Mouse (Mus musculus): ENCODE data around the gene Olfr827. TPM values are rescaled to one million over a fixed set of nuclear protein-coding genes. Genes with fewer than 3 reads are reported as not detected.

Olfr827 gene
- not detected for total RNA-seq (2021)
- long read RNA-seq, experiment 1, result 0 reads
- long read RNA-seq, experiment 2, result 0 reads

GRCm38 (mm10) chr10:130214303-130214702, at the start of gene Olfr827:
Olfr827 (minus strand) TSS chr10:130214403.
- DNase-seq, result no peak

GRCm38 (mm10) chr10:130263203-130263602, 49.0 kb upstream of the Olfr827 start:
- DNase-seq, result no peak

DNA sequence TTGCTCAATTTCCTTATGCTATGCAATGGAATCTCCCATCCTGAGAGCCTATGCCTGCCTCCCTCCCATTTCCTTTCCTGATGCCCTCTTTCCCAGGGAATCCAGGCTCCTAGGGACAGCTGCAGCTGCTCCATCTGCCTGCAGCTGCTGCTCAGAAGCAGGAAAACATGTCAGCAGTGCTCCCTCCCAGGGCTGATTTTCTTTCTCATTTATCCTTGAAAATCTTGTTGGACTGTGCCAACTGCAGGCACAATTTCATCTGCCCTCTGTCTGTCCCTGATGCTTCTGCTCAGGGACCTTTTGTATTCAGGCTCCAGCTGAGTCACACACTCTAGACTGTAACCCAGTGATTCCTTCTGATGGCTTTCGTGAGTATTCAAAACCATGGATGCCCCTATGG, 45.3 kb upstream of the Olfr827 start:
- DNase-seq, result peak; percentile 24 to 26

DNA sequence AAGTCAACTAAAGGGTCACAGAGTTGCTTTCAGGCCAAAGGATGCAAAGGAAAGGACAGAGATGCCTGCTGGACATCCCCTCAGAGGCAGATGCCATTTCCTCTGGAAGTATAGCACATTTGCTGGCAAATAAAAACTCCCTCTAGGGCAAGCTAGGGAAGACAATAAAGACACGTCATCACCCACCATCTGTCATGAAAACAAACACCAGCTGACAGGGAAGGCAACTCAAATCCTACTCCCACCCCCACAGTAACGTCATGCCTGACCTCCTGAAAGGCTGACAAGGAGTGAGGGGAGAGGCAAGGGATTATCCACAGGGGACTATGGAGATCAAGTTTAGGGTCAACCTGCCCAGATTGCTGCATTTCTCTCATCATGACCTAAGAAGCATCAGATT, 30.1 kb upstream of the Olfr827 start:
- DNase-seq, result no peak

DNA sequence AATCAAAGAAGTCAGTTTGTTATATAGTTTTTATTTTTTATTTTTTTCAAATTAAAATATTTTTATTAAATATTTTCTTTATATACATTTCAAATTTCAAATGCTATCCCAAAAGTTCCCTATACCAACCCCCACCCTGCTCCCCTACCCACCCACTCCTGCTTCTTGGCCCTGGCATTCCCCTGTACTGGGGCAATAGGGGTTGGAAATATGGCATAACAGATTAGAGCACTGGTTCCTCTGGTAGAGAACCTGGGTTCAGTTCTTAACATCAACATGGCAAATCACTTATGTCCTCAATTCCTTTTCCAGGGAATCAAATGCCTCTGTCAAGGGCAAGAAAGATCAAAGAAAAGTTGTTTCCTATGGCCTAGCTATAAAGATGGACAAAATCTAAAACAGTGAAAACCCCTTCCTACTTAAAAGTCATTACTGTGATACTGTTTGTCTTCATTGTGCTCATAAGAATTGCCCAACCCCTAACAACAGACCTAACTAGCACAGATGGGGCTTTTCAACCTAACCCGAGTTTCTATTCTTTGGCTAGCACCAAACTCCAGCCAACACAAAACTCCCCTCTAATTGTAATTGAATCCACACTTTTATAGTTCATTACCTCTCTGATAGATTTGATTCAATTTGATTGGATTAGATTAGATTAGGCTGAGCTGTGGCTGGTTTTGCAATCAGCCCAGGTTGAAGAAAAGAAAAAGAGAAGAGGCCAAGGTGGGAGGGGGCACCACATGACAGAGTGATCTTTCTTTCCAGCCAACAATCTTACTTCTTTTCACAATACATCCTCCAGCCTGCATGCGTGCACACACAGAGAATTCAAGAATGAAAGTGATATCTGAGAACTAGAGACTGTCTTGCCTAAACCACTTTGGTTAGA, 24.4 kb upstream of the Olfr827 start:
- DNase-seq, result no peak

GRCm38 (mm10) chr10:130234576-130234975, 20.4 kb upstream of the Olfr827 start:
- no peak for DNase-seq

- DNase-seq, result no peak
These were observed 17.9 kb upstream of the Olfr827 start for GRCm38 (mm10) chr10:130232117-130232516.

DNA sequence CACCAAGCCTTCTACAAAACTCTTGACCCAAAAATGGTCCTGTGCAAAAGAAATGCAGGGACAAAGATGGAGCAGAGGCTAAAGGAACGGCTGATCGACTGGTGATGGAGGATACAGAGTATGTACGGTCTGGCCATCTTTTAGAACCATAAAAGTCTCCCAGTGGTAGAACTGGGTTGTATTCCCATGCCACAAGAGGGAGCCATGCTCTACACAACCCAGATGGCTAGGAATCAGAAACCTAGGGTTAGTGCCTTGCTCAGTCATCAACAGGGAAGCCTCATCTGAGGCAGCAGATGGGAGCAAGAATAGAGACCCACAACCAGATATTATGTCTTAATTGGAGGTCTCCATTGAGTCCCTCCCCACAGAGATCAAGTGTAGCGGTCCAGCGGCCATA, 15.4 kb upstream of the Olfr827 start:
- peak; percentile 16 to 17 for DNase-seq

DNA sequence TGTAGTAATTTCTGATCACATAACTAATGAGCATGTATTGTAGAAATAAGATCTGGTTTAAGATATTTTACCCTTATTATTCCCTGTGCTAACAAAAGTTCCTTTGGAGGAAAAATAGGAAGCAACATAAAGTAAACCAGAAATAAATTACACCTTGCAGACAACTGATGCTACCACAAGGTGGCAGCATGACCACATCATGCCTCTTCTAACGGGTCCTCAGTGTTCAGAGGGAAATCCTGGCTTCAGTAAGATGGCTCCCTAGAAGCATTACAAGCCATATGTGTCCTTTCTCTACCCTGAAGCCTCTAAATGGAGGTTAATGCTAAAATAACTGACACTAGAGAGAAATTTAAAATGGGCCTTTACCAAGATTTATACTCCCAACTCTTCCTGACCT, 14.0 kb upstream of the Olfr827 start:
- peak; percentile 55 to 63 for DNase-seq

DNA sequence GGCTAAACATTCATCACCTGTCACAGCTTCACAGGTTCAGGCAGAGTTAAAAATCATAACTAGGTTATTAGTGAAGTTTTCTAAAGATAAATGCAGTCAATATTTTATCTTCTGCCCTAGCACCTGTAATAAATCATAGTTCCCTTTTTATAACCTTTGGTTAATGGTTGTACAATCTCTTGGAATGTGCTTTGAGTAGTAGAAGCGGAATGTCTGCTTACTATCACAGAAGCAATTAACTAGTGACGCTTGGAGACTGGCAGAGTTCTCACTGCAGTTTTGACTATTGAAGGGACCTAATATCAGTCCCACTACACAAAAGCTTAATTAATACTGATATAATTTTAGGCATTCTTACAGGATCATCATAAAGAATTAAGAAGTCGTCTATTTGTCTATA, 10.8 kb upstream of the Olfr827 start:
- no peak for DNase-seq

GRCm38 (mm10) chr10:130184086-130184485, 30.1 kb downstream of the Olfr827 start, which contains the start of gene Olfr826:
Olfr826 (minus strand) TSS chr10:130184186.
- DNase-seq, result no peak

- DNase-seq, result no peak
These were observed 47.5 kb downstream of the Olfr827 start, which contains the start of gene Olfr825 for GRCm38 (mm10) chr10:130166666-130167065. Olfr825 (minus strand) TSS chr10:130166766.

GRCm38 (mm10) chr10:130165196-130165595, 49.0 kb downstream of the Olfr827 start:
- DNase-seq, result no peak

Other genes with a start within 250 kb of the Olfr827 start
- gene Olfr819, start 247.1 kb downstream of the Olfr827 start, total RNA-seq (2021), result not detected
- not detected for gene Olfr247, start 238.3 kb downstream of the Olfr827 start, total RNA-seq (2021)
- not detected for gene Gm10310, start 229.3 kb downstream of the Olfr827 start, total RNA-seq (2021)
- gene Olfr820, start 201.8 kb downstream of the Olfr827 start, total RNA-seq (2021), result not detected
- not detected for gene Olfr821, start 184.1 kb downstream of the Olfr827 start, total RNA-seq (2021)
- gene Olfr822, start 143.2 kb downstream of the Olfr827 start, total RNA-seq (2021), result not detected
- not detected for gene Olfr823, start 99.0 kb downstream of the Olfr827 start, total RNA-seq (2021)
- not detected for gene Olfr824, start 84.4 kb downstream of the Olfr827 start, total RNA-seq (2021)
- gene Olfr825, start 47.6 kb downstream of the Olfr827 start, total RNA-seq (2021), result not detected
- gene Olfr826, start 30.2 kb downstream of the Olfr827 start, total RNA-seq (2021), result not detected
- gene Neurod4, start 65.8 kb upstream of the Olfr827 start, total RNA-seq (2021), result under 1 TPM; 0.46 to 0.63 TPM
- under 1 TPM; 0.30 to 0.40 TPM for gene Tespa1, start 108.5 kb upstream of the Olfr827 start, total RNA-seq (2021)
- not detected for gene Vmn2r84, start 179.9 kb upstream of the Olfr827 start, total RNA-seq (2021)
- not detected for gene Vmn2r85, start 215.3 kb upstream of the Olfr827 start, total RNA-seq (2021)
- gene Vmn2r86, start 241.6 kb upstream of the Olfr827 start, total RNA-seq (2021), result not detected

Data from adrenal gland, postnatal 36 days (tissue).